Mouse (Mus musculus) MEL (cell line): ENCODE results near the gene Calml3. TPM values are rescaled to one million over a fixed set of nuclear protein-coding genes. Genes with fewer than 3 reads are reported as not detected.

Experiments
- DNase-seq: peaks from one replicate; pipeline ENCODE4 v3.0.0; 2011; ENCODE audit warnings: low read depth, low spot score
- H3K27ac ChIP-seq: 2 replicates; pipeline ENCODE4 v1.5.1; 2012; ENCODE audit warnings: low read depth, mild to moderate bottlenecking, control low read depth, low read length, moderate library complexity; ENCODE audit not compliant: control insufficient read depth
- H3K27me3 ChIP-seq, 2 experiments: fragments of 150-350 bp in 1 of 2; sonication (generic) in 1 of 2; 2 replicates each; pipeline ENCODE4 v1.6.1; 2012; ENCODE audit warnings: low read length in 2 of 2, mild to moderate bottlenecking in 2 of 2, improper control_type of control experiment in 1 of 2, moderate library complexity in 1 of 2; ENCODE audit not compliant: insufficient read depth in 2 of 2, control insufficient read depth in 1 of 2
- H3K36me3 ChIP-seq, 2 experiments: 2 replicates each; pipeline ENCODE4 v1.6.1; 2012 to 2014; ENCODE audit warnings: low read length in 2 of 2, improper control_type of control experiment in 1 of 2, inconsistent platforms in 1 of 2, mild to moderate bottlenecking in 1 of 2; ENCODE audit not compliant: insufficient read depth in 2 of 2, control insufficient read depth in 1 of 2
- H3K4me1 ChIP-seq, 2 experiments: fragments of 150-350 bp in 1 of 2; sonication (generic) in 1 of 2; 2 replicates each; pipeline ENCODE4 v1.6.1; 2012; ENCODE audit warnings: low read length in 2 of 2, improper control_type of control experiment in 1 of 2, mild to moderate bottlenecking in 1 of 2; ENCODE audit not compliant: insufficient read depth in 2 of 2, control insufficient read depth in 1 of 2
- H3K4me3 ChIP-seq, 2 experiments: fragments of 150-350 bp in 1 of 2; sonication (generic) in 1 of 2; 2 replicates each; pipeline ENCODE4 v1.5.1; 2012; ENCODE audit warnings: low read depth in 2 of 2, low read length in 2 of 2, mild to moderate bottlenecking in 2 of 2, moderate library complexity in 2 of 2, control low read depth in 1 of 2, improper control_type of control experiment in 1 of 2; ENCODE audit not compliant: control insufficient read depth in 1 of 2, insufficient read depth in 1 of 2
- H3K79me2 ChIP-seq: 2 replicates; pipeline ENCODE4 v1.6.1; 2012; ENCODE audit warnings: mild to moderate bottlenecking, low read length, moderate library complexity; ENCODE audit not compliant: control insufficient read depth, poor library complexity, insufficient read depth
- H3K9ac ChIP-seq: 2 replicates; pipeline ENCODE4 v1.6.1; 2012; ENCODE audit warnings: low read depth, mild to moderate bottlenecking, control low read depth, low read length, moderate library complexity; ENCODE audit not compliant: control insufficient read depth, poor library complexity, severe bottlenecking
- H3K9me3 ChIP-seq: fragments of 150-350 bp; sonication (generic); replicated peaks from 2 replicates; pipeline ENCODE4 v1.6.1; 2012; ENCODE audit warnings: mild to moderate bottlenecking, low read length, improper control_type of control experiment, moderate library complexity; ENCODE audit not compliant: insufficient read depth
- CTCF ChIP-seq, 3 experiments: IDR thresholded peaks in 2 of 3; conservative IDR thresholded peaks in 1 of 3; 2 replicates each; pipeline ENCODE4 v1.5.1; 2011 to 2012; ENCODE audit warnings: low read length in 3 of 3, low read depth in 2 of 3, mild to moderate bottlenecking in 2 of 3, improper control_type of control experiment in 1 of 3, inconsistent platforms in 1 of 3, mixed read lengths in 1 of 3, moderate library complexity in 1 of 3; ENCODE audit not compliant: control insufficient read depth in 1 of 3, insufficient read depth in 1 of 3, poor library complexity in 1 of 3, severe bottlenecking in 1 of 3
- EP300 ChIP-seq, 2 experiments: IDR thresholded peaks; 2 replicates each; pipeline ENCODE4 v1.6.1; 2011; ENCODE audit warnings: improper control_type of control experiment in 2 of 2, low read length in 2 of 2, low read depth in 1 of 2, mild to moderate bottlenecking in 1 of 2
- ETS1 ChIP-seq: IDR thresholded peaks from 2 replicates; pipeline ENCODE4 v1.6.1; 2012; ENCODE audit warnings: low read depth, mild to moderate bottlenecking, inconsistent platforms, low read length, improper control_type of control experiment, moderate library complexity
- GABPA ChIP-seq: IDR thresholded peaks from 2 replicates; pipeline ENCODE4 v1.6.1; 2012; ENCODE audit warnings: low read depth, mild to moderate bottlenecking, inconsistent platforms, low read length, improper control_type of control experiment, moderate library complexity
- MAFK ChIP-seq: IDR thresholded peaks from 2 replicates; pipeline ENCODE4 v1.6.1; 2011; ENCODE audit warnings: low read depth, mild to moderate bottlenecking, low read length, improper control_type of control experiment, borderline replicate concordance
- MAX ChIP-seq: IDR thresholded peaks from 2 replicates; pipeline ENCODE4 v1.6.1; 2011; ENCODE audit warnings: low read length, improper control_type of control experiment
- MAZ ChIP-seq: IDR thresholded peaks from 2 replicates; pipeline ENCODE4 v1.6.1; 2012; ENCODE audit warnings: low read depth, mild to moderate bottlenecking, inconsistent platforms, low read length, improper control_type of control experiment
- MXI1 ChIP-seq: IDR thresholded peaks from 2 replicates; pipeline ENCODE4 v1.6.1; 2011; ENCODE audit warnings: mild to moderate bottlenecking, low read depth, low read length, improper control_type of control experiment
- NELFE ChIP-seq: IDR thresholded peaks from 2 replicates; pipeline ENCODE4 v1.6.1; 2011; ENCODE audit warnings: low read depth, low read length, improper control_type of control experiment
- NRF1 ChIP-seq: IDR thresholded peaks from 2 replicates; pipeline ENCODE4 v1.6.1; 2014; ENCODE audit warnings: low read depth, mild to moderate bottlenecking, inconsistent platforms, low read length, improper control_type of control experiment, moderate library complexity; ENCODE audit not compliant: poor library complexity, insufficient read depth, severe bottlenecking
- POLR2A ChIP-seq, 2 experiments: IDR thresholded peaks; 2 replicates each; pipeline ENCODE4 v1.6.1; 2011 to 2012; ENCODE audit warnings: low read length in 2 of 2, mild to moderate bottlenecking in 2 of 2, control low read depth in 1 of 2, improper control_type of control experiment in 1 of 2, low read depth in 1 of 2, moderate library complexity in 1 of 2; ENCODE audit not compliant: control insufficient read depth in 1 of 2, insufficient read depth in 1 of 2, poor library complexity in 1 of 2
- POLR2AphosphoS2 ChIP-seq: IDR thresholded peaks from 2 replicates; pipeline ENCODE4 v1.6.1; 2011; ENCODE audit warnings: low read length, improper control_type of control experiment
- POLR2AphosphoS5 ChIP-seq: IDR thresholded peaks from 2 replicates; pipeline ENCODE4 v1.6.1; 2012; ENCODE audit warnings: low read depth, borderline replicate concordance, mild to moderate bottlenecking, inconsistent platforms, low read length, moderate library complexity, mixed read lengths
- SMC3 ChIP-seq: IDR thresholded peaks from 2 replicates; pipeline ENCODE4 v1.6.1; 2011; ENCODE audit warnings: low read depth, low read length, improper control_type of control experiment
- TAL1 ChIP-seq: IDR thresholded peaks from 2 replicates; pipeline ENCODE4 v1.6.1; 2012; ENCODE audit warnings: mild to moderate bottlenecking, inconsistent platforms, low read length, moderate library complexity, mixed read lengths
- TCF12 ChIP-seq: IDR thresholded peaks from 2 replicates; pipeline ENCODE4 v1.6.1; 2014; ENCODE audit warnings: low read depth, mild to moderate bottlenecking, inconsistent platforms, low read length, improper control_type of control experiment, moderate library complexity
- USF1 ChIP-seq: IDR thresholded peaks from 2 replicates; pipeline ENCODE4 v1.6.1; 2014; ENCODE audit warnings: low read depth, mild to moderate bottlenecking, inconsistent platforms, low read length, improper control_type of control experiment, moderate library complexity
- USF2 ChIP-seq, 2 experiments: IDR thresholded peaks; 2 replicates each; pipeline ENCODE4 v1.6.1; 2011 to 2012; ENCODE audit warnings: improper control_type of control experiment in 2 of 2, low read length in 2 of 2, borderline replicate concordance in 1 of 2, inconsistent platforms in 1 of 2, low read depth in 1 of 2, mild to moderate bottlenecking in 1 of 2; ENCODE audit not compliant: insufficient read depth in 1 of 2
- ZC3H11A ChIP-seq: IDR thresholded peaks from 2 replicates; pipeline ENCODE4 v1.6.1; 2012; ENCODE audit warnings: low read depth, mild to moderate bottlenecking, inconsistent platforms, low read length, improper control_type of control experiment
- ZKSCAN1 ChIP-seq: IDR thresholded peaks from 2 replicates; pipeline ENCODE4 v1.6.1; 2012; ENCODE audit warnings: low read depth, mild to moderate bottlenecking, inconsistent platforms, low read length, improper control_type of control experiment, moderate library complexity
- ZMIZ1 ChIP-seq: IDR thresholded peaks from 2 replicates; pipeline ENCODE4 v1.6.1; 2012; ENCODE audit warnings: low read depth, mild to moderate bottlenecking, inconsistent platforms, low read length, improper control_type of control experiment, moderate library complexity
- ZNF384 ChIP-seq: IDR thresholded peaks from 2 replicates; pipeline ENCODE4 v1.6.1; 2012; ENCODE audit warnings: low read depth, mild to moderate bottlenecking, inconsistent platforms, low read length, improper control_type of control experiment
- polyA plus RNA-seq, 2 experiments: library from polyadenylated mRNA; stranded (reverse) in 1 of 2; unstranded in 1 of 2; fragments of >175 nt in 1 of 2; fragments of >200 nt in 1 of 2; gene quantifications; 2 replicates each; pipeline versions ENCODE4 v1.2.1 to v1.2.4; 2012; ENCODE audit warnings: low replicate concordance in 2 of 2, low read depth in 1 of 2; ENCODE audit not compliant: insufficient read length in 2 of 2, insufficient read depth in 1 of 2, missing spikeins in 1 of 2
- total RNA-seq: library from RNA; depleted of rRNA; stranded (reverse); fragments of 300-350 nt; gene quantifications from 2 replicates; pipeline ENCODE4 v1.2.3, GENCODE M21; 2012

Calml3 gene
- total and polyA plus RNA-seq, 3 experiments, result not detected

GRCm38 (mm10) chr13:3774280-3774679, 29.8 kb downstream of the Calml3 start:
- H3K36me3 ChIP-seq, result peaks cover 0 to 2% of the 10 kb centered on the region in 2 experiments; a peak in 1 of 4 replicates
- TF ChIP-seq ZNF384, result no peak
- TF ChIP-seq MXI1, result no peak
- no peak for TF ChIP-seq POLR2AphosphoS5
- TF ChIP-seq EP300 (IDR thresholded peaks at IDR 0.05; ENCODE audit: low read depth in 1 of 2, low read length in 2 of 2), result no peak
- H3K27ac ChIP-seq, result no peak overlapping the region
- H3K79me2 ChIP-seq, result no peaks in the 10 kb centered on the region
- H3K27me3 ChIP-seq, result no peaks in the 10 kb centered on the region
- no peak overlapping the region for H3K4me3 ChIP-seq
- H3K9ac ChIP-seq, result no peak overlapping the region
- no peak for DNase-seq
- H3K4me1 ChIP-seq, result peaks cover 0 to 12% of the 10 kb centered on the region in 2 experiments; a peak in 3 of 4 replicates
- no peaks in the 10 kb centered on the region for H3K9me3 ChIP-seq

- H3K27ac ChIP-seq, result no peak overlapping the region
- H3K79me2 ChIP-seq, result no peaks in the 10 kb centered on the region
- H3K9me3 ChIP-seq, result no peaks in the 10 kb centered on the region
- H3K27me3 ChIP-seq, result no peaks in the 10 kb centered on the region
- no peak overlapping the region for H3K9ac ChIP-seq
- peaks cover 0 to 12% of the 10 kb centered on the region in 2 experiments; a peak in 3 of 4 replicates for H3K4me1 ChIP-seq
- TF ChIP-seq NELFE, result no peak
- no peak for TF ChIP-seq ZKSCAN1
- no peak for TF ChIP-seq MAFK
- no peak for TF ChIP-seq NRF1
- TF ChIP-seq MXI1, result no peak
- TF ChIP-seq ZC3H11A, result no peak
- no peak for TF ChIP-seq GABPA
- TF ChIP-seq USF2 (IDR thresholded peaks at IDR 0.05; ENCODE audit: borderline replicate concordance in 1 of 2, insufficient read depth in 1 of 2, low read depth in 1 of 2, low read length in 2 of 2), result no peak
- no peak for TF ChIP-seq SMC3
- no peak for TF ChIP-seq POLR2A (IDR thresholded peaks at IDR 0.05; ENCODE audit: control insufficient read depth in 1 of 2, insufficient read depth in 1 of 2, low read depth in 1 of 2, low read length in 2 of 2, poor library complexity in 1 of 2)
- TF ChIP-seq ETS1, result no peak
- no peak for TF ChIP-seq MAX
- no peak for TF ChIP-seq USF1
- TF ChIP-seq TAL1, result no peak
- TF ChIP-seq MAZ, result no peak
- no peak for TF ChIP-seq POLR2AphosphoS2
- TF ChIP-seq TCF12, result no peak
- TF ChIP-seq CTCF (IDR thresholded peaks at IDR 0.05 in 2 of 3, conservative IDR thresholded peaks at IDR 0.05 in 1 of 3; ENCODE audit: control insufficient read depth in 1 of 3, insufficient read depth in 1 of 3, low read depth in 2 of 3, low read length in 3 of 3, poor library complexity in 1 of 3, severe bottlenecking in 1 of 3), result no peak
- TF ChIP-seq ZMIZ1, result no peak
- H3K36me3 ChIP-seq, result peaks cover 0 to 2% of the 10 kb centered on the region in 2 experiments; a peak in 1 of 4 replicates
- H3K4me3 ChIP-seq, result no peak overlapping the region
- DNase-seq, result no peak
Measured at GRCm38 (mm10) chr13:3773149-3773688, 30.9 kb downstream of the Calml3 start.
